Mouse (Mus musculus) neutrophil, adult 5-6 weeks (primary cell): ENCODE data around the gene Ost4. TPM values are rescaled to one million over a fixed set of nuclear protein-coding genes. Genes with fewer than 3 reads are reported as not detected.

Experiments used
- ATAC-seq: fragments of 151-379, 151-347 bp; 2 replicates; pipeline ENCODE4 v1.8.0; 2017; ENCODE audit warnings: mild to moderate bottlenecking, moderate TSS enrichment; ENCODE audit not compliant: insufficient number of reproducible peaks, poor library complexity, low FRiP score, severe bottlenecking; ENCODE audit errors: extremely low read depth
- total RNA-seq: library from RNA; stranded (forward); fragments of 200-1000 nt; gene quantifications from 2 replicates; pipeline ENCODE4 v1.2.3, GENCODE M21; 2017

Ost4 gene
- total RNA-seq, 1 experiment from 2014 or later = 124 TPM

GRCm38 (mm10) chr5:30869405-30870130, 38.0 kb downstream of the Ost4 start:
- ATAC-seq = peak; percentile 84

- ATAC-seq = no peak
These were observed 38.6 kb downstream of the Ost4 start for GRCm38 (mm10) chr5:30868981-30869380.

GRCm38 (mm10) chr5:30867712-30868111, 39.9 kb downstream of the Ost4 start, which contains the start of gene Tmem214:
TSS of gene Tmem214 (plus strand) at chr5:30868012.
- no peak for ATAC-seq

GRCm38 (mm10) chr5:30866871-30867270, 40.7 kb downstream of the Ost4 start:
- peak; percentile 27; the same call in 1 of the 2 replicates for ATAC-seq

GRCm38 (mm10) chr5:30864322-30864721, 43.3 kb downstream of the Ost4 start:
- ATAC-seq = no peak

GRCm38 (mm10) chr5:30863852-30864251, 43.7 kb downstream of the Ost4 start:
- ATAC-seq = no peak

- no peak for ATAC-seq
These were observed 51.5 kb downstream of the Ost4 start for GRCm38 (mm10) chr5:30856124-30856523.

Other genes starting within 250 kb of the Ost4 start
- 56.1 and 56.7 TPM in 2 replicates for gene Cenpa, start 241.0 kb downstream of the Ost4 start, total RNA-seq
- not detected in 2 replicates for gene Dpysl5, start 196.2 kb downstream of the Ost4 start, total RNA-seq
- gene Mapre3, start 93.1 kb downstream of the Ost4 start, total RNA-seq = 1.7 and 3.0 TPM in 2 replicates
- gene Tmem214, start 39.8 kb downstream of the Ost4 start, total RNA-seq = 21.4 and 22.2 TPM in 2 replicates
- gene Agbl5, start 19.1 kb downstream of the Ost4 start, total RNA-seq = 12.3 and 14.7 TPM in 2 replicates
- gene Emilin1, start 5.6 kb upstream of the Ost4 start, total RNA-seq = 2.1 and 2.2 TPM in 2 replicates
- 25.7 and 28.2 TPM in 2 replicates for gene Khk, start 13.6 kb upstream of the Ost4 start, total RNA-seq
- gene Cgref1, start 37.8 kb upstream of the Ost4 start, total RNA-seq = 0.25 and 0.47 TPM in 2 replicates
- 299 and 306 TPM in 2 replicates for gene Preb, start 52.6 kb upstream of the Ost4 start, total RNA-seq
- not detected in 2 replicates for gene Tcf23, start 60.9 kb upstream of the Ost4 start, total RNA-seq
- gene Atraid, start 140.5 kb upstream of the Ost4 start, total RNA-seq = 50.5 and 56.0 TPM in 2 replicates
- gene Slc5a6, start 141.1 kb upstream of the Ost4 start, total RNA-seq = 2.4 and 5.0 TPM in 2 replicates
- 10.6 and 19.6 TPM in 2 replicates for gene Cad, start 147.0 kb upstream of the Ost4 start, total RNA-seq
- not detected in 2 replicates for gene Dnajc5g, start 198.5 kb upstream of the Ost4 start, total RNA-seq
- gene Slc30a3, start 200.4 kb upstream of the Ost4 start, total RNA-seq = not detected in 2 replicates
- gene Trim54, start 208.9 kb upstream of the Ost4 start, total RNA-seq = not detected in 2 replicates
- gene Ucn, start 231.0 kb upstream of the Ost4 start, total RNA-seq = not detected in 2 replicates
- 17.2 and 25.9 TPM in 2 replicates for gene Mpv17, start 246.5 kb upstream of the Ost4 start, total RNA-seq